Mouse (Mus musculus) cerebellum, adult 9-10 months (tissue): ENCODE measurements around the gene Pld4.
A peak's percentile ranks its signal among the peaks of the same experiment; 100 is the strongest.
"Not testable (repeated sequence)": the region's sequence is repeated elsewhere in the genome, so short reads cannot be mapped to it uniquely, and the experiment has no call there.

Experiments
- DNase-seq: peaks from one replicate; pipeline ENCODE4 v3.0.0; 2022

The Pld4 gene

GRCm38 (mm10) chr12:112801864-112802846 is 41.7 kb downstream of the Pld4 start, which contains the start of gene Ahnak2:
Gene Ahnak2, minus strand, starts transcription at chr12:112802657.
- no peak for DNase-seq

- no peak for DNase-seq
Measured at GRCm38 (mm10) chr12:112802917-112803316, 42.5 kb downstream of the Pld4 start.

DNA sequence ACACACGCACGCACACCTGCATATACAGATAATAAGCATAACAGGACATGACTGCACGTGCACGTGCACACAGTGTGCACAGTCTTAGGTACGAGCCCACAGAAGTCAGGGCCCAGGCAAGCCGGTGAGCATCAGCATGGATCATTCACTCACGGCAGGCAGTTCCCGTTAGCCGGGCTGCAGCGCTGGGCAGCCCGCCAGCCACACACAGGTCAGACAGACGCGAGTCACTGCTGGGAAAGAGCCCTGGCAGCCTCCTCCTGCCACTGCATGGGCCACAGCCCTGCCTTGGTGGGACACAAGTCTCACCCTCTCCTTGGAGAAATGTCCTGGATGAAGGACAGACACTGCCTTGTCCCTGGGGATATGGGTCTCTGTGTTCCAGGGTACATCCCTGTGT is 43.6 kb downstream of the Pld4 start:
- no peak for DNase-seq

DNA sequence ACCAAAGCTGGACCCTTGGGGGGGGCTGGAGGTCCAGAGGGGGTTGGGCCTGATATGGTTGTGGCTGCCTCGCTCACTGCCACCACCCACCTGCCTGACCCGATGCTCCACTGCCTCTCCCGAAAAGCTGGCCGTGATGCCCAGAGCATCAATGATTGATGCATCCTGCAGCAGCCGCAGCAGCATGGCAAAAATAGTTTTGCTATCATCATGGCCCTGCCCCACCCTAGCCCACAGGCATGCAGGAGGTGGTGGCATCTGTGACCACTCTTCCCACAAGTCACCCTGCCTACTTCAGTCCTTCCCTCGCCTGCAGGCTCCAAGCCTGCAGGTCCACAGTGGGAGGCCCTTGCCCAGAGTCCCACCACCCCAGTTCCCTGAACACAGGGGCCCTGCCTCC is 45.6 kb downstream of the Pld4 start:
- no peak for DNase-seq

DNA sequence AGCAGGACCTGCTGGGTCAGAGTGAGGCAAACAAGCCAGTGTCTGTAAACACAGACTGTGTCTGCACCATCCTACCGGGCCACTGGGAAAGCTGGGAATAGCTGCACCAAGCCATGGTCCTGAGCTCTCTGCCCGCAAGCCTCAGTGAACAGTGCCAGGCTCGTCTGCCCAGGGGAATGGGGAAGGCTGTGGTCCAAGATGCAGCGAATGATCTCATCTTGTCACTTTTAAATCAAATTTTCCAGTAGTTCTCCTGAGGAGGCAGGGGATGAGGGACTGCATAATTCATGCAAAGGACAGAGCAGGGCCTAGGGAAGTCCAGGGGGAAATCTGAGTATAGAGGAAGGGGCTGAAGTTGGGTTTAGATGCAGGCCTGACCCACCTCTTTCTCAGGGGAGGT is 47.3 kb downstream of the Pld4 start:
- peak; percentile 46 for DNase-seq

DNA sequence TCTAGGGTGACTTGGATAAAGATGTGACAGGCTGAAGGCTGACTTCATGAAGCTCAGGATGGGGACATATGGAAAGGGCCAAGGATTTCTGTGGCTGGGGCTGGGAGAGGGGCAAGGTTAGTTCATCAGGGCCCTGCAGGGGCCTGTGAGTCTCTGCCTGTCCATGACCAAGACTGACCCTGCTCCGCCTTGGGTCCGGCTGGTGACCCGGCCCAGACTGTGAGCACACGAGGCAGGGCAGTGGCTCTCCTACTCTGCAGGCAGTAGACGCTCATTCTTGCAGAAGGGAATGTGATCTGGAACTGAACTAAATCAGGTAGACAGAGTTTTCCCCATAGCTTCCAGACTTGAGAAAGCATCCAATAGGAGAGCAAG is 47.7 kb downstream of the Pld4 start:
- DNase-seq, result no peak

DNA sequence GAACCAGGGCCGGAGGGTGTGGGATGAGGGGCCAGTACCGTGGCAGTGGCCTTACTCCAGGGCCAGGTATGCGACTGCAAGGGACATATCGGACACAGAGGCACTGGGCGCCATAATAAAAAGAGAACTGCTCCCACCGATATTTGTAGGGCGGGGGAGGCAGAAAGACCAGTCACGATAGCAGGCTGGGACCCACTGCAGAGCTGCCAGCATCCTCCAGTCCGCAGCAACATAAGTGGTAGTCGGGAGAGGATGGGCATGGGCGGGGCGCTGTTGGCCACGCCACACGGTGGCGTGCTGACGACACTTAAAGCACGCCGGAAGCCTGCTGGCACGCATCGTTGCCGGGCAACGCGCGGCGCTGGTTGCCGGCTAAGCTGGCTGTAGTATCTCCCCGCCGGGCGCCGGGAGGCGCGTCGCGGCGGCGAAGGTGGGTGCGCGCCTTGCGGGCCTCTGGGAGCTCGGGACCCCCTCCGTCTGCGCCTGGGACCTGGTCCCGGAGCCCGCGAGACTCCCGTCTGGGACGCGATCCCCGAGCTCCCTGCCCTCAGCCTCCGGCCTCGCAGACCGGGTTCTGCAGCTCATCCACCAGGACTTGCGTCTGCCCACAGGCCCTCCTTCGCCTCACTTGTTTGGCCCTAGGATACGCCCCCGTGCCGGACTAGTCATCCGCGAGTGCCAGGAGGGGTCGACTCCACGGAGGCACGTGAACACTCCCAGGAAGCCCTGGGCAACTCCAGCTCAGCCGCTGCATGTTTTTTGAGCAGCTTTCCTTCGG is 48.3 kb downstream of the Pld4 start, which contains the start of gene Clba1:
Clba1 (plus strand) TSS at position 351 of the 778 bp plus-strand sequence.
- DNase-seq, result peak; percentile 93

DNA sequence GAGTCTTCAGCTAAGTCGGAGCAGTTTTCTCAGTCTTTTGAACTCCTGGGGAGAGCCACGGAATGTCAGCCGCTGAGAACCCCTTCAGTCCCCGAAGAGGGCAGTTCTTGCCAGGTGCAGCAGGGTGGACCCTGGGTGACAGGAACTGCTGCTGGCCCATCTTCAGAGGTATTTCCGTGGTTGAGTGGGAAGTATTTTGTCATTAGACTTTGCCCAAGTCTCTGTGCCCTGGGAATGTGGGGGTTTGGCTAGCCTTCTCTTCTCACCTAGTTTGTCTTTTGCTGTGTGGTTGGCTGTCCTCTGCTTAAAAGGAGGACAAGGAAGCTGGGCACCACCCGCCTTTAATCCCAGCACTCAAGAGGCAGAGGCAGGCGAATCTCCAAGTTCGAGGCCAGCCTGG is 49.2 kb downstream of the Pld4 start:
- DNase-seq, result peak; percentile 30

DNA sequence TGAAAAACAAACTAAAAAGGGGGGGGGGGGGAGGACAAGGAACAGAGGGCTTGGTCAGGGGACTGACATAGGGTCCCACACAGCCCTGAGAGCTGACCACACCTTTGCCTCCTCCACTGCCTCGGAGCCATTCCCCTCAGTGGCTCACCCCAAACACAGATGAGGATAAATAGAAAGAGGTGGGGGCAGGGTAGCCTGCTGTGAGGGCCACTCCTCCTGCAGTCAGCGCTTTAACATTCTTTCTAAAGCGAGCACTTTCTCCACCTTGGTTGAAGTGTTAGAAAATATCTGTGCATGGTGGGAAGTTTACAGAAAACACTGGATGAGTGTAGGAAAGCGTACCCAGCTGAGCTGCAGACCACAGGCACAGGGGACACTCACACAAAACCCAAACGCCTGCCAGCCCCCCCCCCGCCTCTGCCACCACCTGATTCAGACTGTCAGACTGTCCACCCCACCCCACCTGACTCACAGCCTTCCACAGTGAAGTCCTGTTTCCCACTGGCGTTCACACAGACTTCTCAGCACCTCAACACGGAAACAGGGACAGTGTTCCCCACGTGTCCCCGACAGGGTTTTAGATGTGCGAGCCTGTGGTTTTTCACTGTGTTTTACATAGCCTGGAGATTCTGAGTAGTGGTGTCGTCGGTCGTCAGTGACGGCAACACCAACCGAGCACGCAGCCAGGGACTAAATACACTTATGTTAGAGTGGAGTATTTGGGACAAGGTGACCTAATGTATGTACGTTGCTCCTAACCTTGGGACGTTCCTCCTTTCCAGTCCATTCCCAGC is 49.8 kb downstream of the Pld4 start:
- no peak for DNase-seq

DNA sequence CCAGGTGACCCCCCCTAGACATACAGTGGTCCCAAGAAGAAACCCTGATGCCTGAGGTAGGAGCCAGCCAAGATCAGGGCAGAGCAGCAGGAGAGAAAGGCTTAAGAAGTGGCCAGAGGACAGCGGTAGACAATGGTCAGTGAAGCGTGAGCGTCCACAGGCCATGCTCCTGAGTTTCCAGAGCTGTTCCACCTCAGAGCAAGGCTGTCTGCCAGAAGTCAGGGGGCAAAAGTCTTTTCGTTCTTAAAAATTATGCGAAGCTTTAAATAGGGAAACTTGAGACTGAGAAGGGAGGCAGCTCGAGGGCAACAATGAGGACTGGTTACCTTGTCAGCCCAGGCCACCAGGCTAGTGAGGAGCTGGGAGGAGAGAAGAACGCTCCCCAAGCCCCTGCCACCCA is 52.9 kb downstream of the Pld4 start:
- DNase-seq, result no peak

DNA sequence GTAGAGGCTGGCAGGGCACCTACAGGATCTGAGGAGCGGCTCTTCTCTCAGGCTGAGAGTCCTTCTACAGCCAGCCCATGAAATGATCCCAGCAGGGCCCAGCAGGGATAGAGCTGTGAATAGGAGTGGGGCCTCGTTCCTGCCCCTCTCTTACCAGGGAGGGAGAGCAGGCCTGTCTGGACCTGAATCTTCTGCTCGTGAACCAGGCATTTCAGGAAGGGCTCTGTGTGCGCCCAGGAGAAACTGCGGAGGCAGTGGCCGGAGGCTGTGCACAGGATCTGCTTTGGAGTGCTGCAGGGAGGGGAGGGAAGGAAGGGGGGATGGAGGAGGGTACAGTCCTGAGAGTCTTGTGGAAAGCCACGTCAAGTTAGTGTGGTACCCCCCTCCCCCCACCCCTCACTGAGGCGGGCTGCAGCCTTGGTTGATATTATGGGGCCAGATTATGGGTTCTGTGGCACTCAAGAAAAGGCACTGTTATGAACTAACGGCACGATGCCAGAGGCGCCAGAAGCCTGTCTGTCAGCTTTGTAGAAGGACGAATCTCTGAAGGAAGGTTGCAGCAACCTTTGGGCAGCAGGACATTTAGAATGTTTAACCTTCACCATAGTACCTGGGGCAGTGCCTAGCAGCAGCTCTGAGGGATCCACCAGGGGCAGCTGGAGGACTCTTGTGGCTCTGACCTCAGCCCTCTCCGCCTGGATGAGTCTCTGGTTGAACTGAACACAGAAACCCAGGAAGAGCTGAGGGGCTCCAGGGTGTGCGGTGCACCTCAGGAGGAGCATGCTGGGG is 54.4 kb downstream of the Pld4 start:
- no peak for DNase-seq

DNA sequence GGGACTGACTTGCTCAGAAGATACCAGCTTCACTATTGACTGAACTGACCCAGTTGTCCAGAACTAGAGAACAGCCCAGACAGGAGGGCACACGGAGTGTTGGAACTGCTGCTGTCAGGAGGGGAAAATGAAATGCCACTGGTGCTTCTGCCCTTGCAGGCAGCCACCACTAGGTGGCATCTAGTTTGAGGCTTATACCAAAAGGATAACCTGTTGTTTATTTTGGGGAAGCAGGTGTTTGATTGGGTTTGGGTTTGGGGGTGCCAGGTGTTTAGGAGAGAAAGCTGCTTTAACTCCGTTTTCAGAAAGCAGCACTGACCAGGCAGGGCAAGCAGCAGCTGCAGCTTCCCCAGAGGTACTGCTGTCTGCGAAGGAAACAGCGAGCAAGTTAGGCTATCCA is 55.8 kb downstream of the Pld4 start:
- no peak for DNase-seq

- not testable (repeated sequence) for DNase-seq
Measured at GRCm38 (mm10) chr12:112816866-112817265, 56.4 kb downstream of the Pld4 start.
